Mouse (Mus musculus) left cerebral cortex, adult 9 months (tissue): Measurements from ENCODE around the gene Rpl11.
A peak's percentile ranks its signal among the peaks of the same experiment; 100 is the strongest.
"Not testable (repeated sequence)": the region's sequence is repeated elsewhere in the genome, so short reads cannot be mapped to it uniquely, and the experiment has no call there.

Experiments
- DNase-seq, 2 experiments: peaks; one replicate each; pipeline ENCODE4 v3.0.0; 2022; ENCODE audit warnings: low spot score in 2 of 2

The Rpl11 gene

DNA sequence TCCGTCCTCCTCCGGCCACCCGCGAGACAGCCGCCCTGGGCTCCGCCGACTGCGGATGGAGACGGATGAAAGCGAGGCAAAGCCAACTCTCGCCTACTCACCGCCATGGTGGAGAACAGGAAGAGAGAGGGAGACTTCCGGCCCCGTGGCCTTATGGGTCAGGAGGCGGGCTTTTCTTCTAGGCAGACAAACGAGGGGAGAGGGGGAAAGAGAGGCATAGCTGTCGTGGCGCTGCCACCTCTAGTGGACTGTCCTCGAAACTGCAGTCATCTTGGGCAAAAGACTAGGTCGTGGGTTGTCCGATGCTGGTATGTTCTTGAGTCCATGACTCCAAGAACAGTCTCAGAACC is at the start of gene Rpl11:
TSS of gene Rpl11 (minus strand) at position 182 of the 350 bp plus-strand sequence.
- peak; percentile 78 to 93 for DNase-seq

DNA sequence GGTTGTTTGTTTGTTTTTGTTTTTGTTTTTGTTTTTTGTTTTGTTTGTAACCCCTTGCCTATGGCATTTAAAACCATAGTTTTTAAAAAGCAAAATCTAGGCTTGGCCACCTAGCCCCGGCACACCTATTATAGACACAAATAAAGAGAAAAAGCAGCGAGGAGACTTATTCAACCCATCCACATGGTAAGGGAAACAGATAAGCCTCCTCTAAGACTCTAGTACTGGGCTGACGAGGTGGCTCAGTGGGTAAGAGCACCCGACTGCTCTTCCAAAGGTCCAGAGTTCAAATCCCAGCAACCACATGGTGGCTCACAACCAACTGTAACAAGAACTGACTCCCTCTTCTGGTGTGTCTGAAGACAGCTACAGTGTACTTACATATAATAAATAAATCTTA is 48.5 kb upstream of the Rpl11 start:
- not testable (repeated sequence) for DNase-seq

DNA sequence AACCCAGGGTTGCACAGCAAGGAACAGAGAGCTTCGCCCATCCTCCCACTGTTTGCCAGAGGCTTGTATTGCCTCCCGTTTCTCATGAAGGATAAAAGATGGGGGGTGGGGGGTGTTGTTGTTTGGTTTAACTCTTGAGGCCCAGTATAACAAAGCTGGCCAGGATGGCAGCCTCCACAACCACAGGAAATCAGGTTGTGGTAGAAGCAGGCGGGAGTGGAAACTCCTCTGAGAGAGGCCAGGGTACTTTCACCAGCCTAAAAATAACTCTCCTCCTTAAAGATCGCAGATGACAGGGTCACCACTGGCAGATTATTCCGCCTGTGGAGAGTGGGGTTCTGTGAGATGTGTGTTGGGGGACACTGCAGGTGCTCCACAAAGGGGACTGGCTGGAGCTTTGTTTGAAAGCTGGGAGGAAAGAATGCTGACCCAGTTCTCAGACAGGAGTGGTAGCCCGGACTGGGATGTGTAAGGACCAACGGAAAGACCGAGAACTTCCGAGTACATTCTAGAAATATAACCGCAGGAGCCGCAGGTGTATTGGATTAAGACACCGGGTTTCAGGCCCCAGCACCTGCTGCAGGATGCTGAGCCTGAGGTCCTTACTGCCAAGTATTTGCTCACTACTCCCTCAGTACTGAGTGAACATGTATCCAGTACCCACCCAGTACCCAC is 47.3 kb upstream of the Rpl11 start:
- no peak for DNase-seq

DNA sequence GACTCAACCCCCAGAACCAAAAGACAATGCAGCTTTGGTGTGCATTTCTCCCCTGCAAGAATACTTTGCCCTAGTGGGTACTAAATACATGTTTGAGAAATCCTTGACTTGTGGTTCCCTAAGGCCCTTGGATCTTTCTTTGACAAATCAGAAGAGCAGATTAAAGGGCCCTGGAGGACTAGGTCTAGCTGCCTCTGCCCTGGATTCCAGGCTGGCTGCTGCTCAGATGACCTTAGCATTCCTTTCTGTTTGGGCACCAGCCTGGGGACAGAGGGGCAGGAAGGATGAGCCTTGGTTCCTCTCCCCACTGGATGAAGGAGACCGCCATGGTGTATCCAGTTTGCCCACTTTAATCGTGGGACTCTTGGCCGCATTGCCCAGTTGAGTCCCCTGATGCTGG is 45.2 kb upstream of the Rpl11 start:
- no peak for DNase-seq

DNA sequence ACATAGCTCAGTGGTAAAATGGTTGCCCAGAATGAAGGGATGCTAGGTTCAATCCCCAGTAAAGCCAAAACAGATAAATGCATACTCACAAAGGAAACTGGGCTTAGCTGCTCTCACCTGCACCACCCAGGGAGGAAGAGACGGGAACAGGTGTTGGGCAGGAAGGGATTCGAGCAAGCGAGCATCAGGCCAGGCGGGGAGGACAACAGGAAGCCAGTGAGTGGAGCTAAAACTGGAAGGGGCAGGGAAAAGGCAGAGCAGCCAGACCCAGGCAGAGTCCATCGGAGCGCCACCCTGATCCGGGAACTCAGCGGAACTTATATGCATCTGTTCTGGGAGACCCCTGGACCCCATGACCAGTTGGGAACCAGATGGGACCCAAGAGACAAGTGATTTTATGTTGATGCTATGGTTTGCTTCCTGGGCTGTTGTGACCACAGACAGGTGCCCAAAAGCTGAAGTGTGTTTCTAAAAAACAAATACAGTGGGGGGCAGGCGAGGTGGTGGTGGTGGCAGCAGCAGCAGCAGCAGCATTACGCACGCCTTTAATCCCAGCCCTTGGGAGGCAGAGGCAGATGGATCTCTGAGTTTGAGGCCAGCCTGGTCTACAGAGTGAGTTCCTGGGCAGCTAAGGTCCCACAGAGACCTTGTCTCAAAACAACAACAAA is 43.4 kb upstream of the Rpl11 start:
- DNase-seq = no peak

DNA sequence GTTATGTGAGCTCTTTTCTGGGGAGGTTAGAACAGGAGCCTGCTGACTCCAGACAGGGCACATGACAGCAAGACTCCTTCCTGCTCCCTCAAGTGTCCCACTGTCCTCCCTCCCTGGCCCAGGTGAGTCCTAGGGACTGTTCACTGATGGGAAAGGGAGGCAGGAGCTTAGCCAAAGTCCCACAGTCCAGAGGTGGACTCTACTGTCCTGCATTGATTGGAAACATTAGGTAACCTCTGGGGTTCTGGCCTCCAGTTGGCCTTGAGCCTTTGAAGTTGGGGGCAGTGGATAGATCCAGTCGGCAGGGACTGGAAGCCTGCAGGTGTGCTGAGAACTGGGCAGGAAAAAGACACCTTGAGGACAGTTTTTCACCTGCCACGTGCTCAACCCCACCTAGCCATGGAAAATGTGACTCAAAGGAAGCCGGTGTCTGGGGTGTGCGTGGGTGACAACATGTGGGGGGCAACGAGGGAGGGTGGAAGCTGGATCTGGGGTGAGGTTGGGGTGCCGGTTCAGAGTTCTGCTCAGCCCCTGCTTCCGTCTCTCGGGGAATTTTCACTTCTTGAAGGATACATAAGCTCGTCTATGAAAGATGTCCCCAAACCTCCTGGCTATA is 42.4 kb upstream of the Rpl11 start:
- DNase-seq = no peak

DNA sequence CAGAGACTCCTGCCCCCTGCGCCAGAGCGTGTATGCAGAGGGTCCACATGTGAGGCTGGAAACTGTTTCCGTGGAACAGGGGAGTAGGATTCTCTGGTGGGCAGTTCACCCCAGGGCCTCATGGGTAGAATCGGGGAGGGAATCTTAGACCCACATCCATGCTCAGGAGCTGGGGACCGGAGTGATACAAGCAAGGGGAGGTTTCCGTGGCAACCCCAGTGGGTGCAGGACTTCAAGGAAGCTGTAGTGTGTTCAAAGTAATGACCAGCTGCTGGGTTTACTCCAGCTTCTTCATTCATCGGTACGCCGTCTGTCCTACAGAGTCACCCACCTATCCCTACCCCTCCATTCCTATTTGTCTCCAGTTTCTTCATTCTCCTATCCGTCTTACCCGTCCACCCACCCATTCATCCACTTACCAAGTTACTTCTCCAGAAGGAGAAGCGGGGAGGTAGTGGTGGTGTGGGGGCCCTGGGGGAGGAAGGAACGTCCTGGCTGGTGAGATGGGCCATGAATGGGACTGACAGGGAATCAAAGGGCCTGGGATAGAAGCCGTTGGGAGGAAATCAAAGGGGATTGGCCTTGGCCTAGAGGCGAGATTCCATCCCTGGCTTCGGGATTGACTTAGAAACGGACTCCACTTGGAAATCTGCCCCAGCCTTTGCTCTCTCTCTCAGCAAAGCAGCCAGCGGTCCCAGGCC is 41.4 kb upstream of the Rpl11 start:
- DNase-seq = peak in 1 of 2 experiments; percentile 31

DNA sequence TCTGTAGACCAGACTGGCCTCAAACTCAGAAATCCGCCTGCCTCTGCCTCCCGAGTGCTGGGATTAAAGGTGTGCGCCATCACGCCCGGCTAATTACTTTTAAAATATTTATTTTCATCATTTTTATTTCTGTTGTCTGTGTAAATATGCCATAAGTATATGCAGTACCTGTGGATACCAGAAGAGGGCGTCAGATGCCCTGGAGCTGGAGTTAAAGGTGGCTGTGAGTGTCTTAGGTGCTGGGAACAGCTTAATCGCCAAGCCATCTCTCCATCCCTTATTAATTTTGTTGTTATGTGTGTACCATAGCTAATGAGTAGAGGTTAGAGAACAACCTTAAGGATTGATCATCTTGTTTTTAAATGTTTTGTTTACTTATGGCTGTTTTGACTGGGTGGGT is 39.3 kb upstream of the Rpl11 start:
- no peak for DNase-seq

DNA sequence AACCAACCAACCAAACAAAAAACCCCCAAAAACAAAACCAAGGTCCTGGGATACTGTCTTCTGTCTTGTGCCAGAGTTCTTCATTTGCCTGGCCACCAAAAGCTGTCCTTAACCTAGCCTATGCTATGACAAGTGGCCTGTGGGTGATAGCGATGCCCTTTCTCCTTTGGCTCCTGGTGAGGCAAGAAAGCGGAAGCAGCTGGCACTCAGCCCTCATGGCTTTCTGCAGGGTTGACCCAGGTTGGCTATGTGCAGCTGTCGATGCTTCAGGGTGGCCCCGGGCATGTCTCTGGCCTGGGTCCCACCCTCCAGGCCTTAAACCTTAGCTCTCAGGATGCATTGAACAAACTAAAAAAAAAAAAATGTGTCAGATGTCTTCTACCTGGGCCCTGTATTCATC is 38.1 kb upstream of the Rpl11 start:
- no peak for DNase-seq

DNA sequence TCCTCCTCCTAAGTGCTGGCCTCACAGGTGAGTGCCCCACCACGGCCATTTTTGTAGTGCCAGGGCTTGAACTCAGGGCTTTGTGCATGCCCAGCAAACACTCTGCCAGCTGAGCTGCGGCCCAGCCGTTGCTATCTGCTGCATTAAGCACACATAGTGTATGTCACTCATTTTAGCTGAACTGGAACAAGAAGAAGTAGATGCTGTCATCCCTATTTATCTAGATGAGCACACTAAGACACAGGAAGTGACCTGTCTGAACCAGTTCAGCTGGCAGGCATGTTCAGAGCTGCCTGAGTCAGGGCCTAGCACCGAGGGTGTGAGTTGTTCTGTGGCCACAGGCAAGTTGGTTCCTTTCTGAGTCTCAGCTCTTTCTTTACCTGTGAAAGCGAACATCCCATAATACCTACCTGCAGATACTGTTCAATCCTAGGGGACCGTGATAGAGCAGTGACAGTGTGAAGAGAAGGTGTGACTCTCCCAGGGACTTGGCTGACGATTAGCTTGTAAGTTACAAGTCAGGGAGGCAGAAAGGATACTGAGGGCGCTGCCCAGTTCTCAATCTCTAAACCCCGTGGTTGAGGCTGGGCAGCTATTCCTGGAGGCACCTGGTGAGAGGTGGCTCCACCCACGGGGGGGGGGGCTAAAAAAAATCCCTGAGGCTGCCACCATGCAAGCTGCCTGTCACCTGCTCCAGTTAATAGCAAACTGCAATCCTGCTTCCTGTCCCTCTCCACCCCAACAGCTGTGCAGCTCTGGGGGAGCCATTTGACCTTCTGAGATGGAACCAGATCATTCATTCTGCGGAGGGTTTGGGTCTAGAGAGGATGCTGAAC is 36.7 kb upstream of the Rpl11 start:
- no peak for DNase-seq

DNA sequence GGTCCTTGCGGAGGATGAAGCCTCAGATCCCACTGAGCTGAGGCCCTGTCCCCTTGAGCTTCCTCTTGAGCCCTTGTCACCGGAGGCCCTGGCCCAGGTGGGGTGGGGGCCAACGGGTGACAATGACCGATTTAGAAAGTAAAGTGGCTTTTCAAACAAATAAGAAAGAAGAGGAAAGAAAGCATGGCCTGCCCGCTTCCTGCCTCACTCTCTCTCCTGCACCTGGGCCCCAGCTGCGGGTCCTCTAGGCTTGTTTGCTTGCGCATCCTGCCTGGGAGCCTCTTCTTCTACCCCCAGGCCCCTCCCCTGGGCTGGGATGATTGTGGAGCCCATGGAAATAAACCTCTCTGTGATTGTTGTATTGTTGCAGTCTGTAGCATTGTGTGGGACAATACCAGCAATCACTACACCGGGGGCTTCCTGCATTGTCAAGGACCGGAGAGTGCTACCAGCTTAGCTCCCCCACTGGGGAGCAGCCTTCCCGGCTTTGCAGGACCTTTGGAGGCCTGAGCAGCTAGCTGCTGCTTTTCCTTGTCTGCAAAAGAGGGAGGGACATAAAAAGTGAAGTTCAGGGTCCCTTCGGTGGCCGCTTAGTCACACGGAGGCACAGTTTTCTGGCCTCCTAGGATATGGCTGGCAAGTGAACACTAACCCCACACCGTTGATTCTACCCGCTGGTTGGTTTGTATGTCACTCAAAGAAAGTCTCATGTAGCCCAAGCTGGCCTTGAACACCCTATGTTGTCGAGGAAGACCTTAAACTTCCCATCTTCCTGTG is 35.9 kb upstream of the Rpl11 start:
- no peak for DNase-seq

DNA sequence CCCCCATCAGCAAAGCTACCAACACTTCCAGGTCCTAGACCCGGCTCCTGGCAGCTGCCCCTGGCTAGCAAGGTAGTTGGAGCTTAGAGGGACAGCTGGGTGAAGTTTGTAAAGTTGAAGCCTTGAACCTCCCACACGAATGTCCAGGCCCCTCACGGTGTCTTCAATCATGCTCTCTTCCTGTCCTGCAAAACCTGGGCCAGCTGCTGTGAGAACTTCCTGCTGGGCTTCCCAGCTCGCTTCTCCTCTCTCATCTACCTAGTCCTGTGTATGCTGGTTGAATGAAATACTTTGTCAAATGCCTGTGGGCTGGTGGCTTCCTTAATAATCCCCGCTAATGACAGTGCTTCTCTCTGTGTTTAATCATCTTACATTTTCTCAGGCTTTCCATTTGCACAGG is 35.1 kb upstream of the Rpl11 start:
- DNase-seq = no peak

DNA sequence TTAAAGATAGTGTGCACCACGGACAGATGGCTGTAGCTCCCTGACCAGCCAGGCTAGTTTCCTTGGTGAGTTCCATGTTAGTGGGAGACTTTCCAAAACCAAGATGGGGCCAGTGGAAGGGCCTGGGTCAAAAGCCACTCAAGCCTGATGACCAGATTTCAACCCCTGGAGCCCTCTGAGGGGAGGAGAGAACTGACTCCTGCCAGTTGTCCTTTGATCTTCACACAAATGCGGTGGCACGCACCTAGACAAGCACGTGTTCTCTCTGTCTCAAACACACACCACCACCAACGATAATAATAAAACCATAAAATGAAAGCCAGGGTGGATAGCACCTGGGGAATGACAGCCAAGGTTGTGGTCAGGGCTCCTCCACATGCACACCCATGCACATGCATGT is 34.0 kb upstream of the Rpl11 start:
- DNase-seq = no peak

DNA sequence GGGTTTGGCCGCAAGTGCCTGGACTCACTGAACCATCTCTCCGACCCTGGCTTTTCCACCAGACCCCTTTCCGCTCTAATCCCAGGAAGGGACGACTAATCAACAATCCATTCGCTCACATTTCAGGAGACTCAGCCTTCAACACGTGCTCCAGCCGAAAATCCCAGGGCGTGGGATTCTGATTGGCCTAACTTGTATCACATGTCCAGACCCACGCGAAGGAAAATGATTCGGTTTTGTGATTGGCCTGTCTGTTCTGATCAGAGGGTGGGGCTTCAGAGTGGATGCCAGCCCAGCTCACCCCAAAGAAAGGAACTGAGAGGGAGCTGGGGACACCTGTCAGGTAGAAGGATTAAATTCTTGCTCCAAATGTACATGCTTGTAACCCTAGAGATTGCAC is 31.6 kb upstream of the Rpl11 start:
- no peak for DNase-seq

DNA sequence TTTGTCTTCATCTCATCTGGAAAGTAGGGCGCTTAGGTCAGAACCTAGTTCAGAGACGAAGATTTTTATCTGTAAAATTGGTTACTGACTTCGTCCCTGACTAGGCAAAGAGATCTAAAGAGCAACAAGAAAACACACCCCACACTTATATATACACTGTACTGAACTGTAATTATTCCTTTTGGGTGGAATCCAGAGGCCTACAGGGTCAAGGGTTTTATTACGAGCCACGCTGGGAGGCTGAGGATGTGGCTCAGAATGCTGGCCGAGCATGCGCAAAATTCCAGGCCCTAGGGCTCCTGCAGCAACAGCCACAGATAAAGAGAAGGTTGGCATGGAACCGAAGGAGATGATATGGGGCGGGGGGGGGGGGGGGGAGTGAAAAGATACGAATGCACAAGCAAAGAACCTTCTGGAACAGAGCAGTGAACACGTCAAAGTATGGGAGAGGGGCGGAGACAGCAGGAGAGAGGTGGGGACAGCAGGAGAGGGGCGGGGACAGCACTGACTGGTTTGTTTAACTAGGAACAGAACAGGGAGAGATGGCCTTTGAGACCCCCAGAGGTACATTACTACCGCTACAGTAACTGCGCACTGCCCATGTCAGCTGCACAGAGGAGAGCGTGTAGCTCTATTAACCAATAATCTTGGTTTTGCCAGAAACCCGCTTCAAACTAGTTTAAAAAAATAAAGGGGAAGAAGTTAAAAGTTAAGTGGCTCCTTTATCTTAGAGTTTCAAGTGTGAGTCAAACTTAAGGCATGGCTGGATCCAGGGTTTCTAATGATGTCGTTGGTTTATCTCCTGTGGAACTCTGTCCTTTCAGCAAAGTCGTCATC is 30.3 kb upstream of the Rpl11 start:
- DNase-seq = no peak

DNA sequence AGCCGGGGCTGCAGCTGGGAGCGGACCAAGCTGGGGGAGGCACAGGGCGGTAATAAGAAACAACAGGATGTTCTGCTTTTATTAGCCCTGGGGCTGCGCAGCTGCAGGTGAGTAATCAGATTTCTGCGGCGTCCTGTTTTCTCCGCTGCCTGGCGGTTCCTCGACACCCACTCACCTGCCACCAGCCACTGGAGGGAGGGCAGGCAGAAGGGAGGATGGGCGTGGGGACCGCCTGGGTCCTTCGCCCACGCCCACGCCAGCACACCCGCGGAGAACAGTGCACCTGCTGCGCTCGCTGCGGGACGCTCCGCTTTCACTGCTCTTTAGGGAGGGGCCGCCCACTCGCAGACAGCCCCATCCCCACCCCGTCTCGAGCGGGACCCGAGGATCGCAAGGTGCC is 28.5 kb upstream of the Rpl11 start:
- DNase-seq = peak; percentile 26

DNA sequence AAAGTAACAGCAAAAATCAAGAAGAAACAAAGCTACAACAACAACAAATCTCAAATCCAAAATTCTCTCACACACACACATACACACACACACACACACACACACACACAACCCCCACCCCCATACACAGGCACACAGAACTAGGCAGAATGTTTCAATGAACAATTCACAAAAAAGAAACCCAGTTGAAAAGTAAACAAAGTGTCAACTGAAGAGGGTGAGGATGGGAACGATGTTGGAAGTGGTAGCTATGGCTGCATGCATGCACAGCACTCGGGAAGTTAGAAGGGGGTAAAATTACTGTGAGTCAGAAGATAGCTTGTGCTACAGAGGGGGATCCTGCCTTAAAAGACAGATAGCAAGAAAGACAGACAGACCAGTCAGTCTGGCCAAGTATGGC is 25.4 kb upstream of the Rpl11 start:
- no peak for DNase-seq

DNA sequence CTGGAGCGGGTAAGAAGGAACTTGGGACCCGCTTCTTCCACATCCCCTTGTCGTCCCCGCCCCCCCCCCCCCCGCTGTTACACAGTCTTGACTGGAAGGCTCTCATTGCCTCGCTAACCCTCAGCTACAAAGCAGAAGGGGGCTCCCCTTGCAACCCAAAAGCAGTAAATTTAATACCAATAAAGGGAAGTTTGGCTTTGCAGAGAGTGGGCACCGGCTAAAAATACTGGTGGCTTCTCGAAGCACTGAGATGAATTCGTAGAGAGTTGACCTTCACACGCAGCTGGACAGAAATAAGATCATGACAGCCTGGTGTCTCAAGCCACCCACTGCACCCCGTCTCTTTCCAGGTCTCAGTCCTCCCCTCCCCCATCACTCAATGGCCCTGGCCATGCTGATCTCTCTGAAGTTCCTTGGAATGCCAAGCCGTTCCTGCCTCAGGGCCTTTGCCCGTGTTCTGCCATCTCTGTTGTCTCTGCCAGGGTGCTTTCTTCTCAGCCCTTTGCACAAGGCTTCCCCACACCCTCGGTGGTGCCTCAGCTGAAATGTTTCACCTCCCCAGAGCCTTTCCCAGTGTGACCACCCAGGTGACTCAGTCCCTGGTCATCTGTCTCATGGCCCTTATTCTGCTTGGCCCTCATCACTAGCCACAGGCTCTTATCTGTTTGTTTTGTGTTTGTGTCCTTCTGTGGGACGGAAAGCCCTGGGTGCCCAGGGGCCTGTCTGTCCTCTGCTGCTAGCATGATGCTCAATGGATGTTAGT is 23.7 kb upstream of the Rpl11 start:
- no peak for DNase-seq

DNA sequence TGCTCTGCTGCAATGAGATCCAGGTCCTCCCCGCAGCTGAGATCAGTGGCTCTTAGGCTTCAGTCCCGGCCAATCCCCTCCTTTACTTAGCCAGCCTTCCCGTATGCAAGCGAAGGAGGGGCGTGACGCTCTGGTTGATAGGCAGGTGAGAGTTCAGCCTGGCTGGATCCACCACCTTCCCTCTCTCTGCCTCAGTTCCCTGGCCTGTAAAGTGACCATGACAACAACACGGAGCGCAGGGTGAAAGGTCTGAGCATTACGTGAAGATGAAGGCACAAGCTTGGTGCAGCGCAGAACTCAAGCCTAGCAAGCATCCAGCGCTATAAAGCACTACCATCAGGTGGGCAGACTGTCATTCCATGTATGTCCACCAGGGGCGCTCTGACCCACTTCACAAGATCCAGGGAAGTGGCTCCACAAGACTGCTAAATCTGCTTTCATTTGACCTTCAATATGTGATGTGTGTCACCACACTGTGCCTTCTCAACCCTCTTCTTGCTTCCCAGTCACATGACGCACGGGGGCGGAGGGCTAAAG is 18.0 kb upstream of the Rpl11 start:
- DNase-seq = peak in 1 of 2 experiments; percentile 76
